Mouse (Mus musculus): Measurements from ENCODE around the gene Proca1.
"Not testable (repeated sequence)": the region's sequence is repeated elsewhere in the genome, so short reads cannot be mapped to it uniquely, and the experiment has no call there.

Proca1 gene

DNA sequence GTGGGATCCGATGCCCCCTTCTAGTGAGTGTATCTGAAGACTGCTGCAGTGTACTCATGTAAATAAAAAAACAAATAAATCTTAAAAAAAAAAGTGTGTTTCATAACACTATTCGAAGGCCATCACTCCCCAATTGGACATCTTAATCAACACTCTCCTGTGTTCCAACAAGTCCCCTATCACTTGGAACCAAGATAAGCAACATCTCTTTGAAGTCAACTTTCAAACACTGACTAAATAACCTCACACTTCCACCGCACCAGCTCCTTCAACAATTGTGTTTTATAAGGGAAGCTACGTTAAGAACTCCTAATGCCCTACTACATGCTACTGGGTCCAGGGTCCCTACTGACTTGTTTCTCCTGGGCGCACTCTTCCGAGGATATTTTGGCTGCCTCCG lies 10.7 kb upstream of the Proca1 start:
- no peak for DNase-seq (ENCODE audit: low read depth)

DNA sequence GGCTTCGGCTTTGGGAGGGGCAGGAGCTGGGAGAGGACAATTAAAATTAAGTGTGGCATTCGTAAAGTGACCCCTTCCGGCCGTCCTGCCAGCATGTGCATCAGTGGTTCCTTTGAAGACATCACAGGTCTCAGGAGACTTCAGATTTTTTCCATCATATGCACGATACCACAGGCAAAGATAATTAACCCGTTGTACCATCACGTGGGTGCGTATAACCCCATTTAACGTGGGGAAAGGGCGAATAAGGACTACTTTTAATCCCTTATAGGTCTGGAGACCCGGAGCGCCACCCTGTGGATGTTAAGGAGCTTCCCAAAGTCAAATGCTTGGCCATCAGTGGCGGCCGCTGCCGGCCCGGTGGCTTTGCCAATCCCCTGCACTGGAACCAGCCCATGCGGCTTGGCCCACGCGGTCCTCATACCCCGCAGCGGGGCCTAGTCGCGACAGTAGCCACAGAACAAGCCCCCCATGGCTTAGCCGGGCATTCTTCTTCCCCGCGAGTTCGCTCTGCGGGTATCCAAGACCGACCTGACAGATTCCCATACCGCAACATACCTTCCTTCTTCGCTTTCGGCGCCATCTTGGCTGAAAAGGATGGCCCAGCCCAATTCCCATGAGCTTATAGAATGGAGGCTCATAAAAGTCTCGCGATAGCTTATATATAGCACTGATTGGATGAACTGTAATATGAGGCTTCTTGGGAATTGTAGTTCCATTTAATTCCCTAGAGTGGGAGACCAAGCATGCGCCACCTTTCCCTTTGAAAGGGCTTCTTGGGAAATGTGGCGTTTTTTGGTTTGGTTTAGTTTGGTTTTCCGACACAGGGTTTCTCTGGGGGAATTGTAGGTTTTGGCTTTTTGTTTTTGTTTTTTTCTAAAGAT lies 10.0 kb upstream of the Proca1 start, which contains the start of gene Rpl23a:
Rpl23a (minus strand) TSS at position 624 of the 884 bp plus-strand sequence.
- DNase-seq (ENCODE audit: low read depth) = peak; percentile 91

DNA sequence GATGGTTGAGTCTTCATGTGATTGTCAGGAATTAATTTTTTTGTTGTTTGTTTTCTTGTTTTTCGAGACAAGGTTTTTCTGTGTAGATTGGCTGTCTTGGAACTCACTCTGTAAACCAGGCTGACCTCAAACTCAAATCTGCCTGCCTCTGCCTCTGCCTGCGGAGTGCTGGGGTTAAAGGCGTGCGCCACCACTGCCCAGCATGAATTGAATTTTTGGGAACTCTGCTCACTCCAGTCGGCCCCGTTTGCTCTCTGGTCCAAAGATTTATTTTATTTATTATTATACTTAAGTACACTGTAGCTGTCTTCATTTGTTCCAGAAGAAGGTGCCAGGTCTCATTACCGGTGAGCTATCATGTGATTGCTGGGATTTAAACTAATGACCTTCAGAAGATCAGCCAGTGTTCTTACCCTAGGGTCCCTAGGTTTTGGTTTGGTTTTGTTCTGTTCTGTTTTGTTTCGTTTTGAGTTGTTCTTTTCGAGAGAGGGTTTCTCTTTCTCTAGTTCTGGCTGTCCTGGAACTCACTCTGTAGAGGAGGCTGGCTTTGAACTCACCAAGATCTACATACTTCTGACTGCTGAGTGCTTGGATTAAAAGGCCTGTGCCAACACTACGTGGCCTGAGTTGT lies 9.2 kb upstream of the Proca1 start:
- DNase-seq (ENCODE audit: low read depth) = no peak

DNA sequence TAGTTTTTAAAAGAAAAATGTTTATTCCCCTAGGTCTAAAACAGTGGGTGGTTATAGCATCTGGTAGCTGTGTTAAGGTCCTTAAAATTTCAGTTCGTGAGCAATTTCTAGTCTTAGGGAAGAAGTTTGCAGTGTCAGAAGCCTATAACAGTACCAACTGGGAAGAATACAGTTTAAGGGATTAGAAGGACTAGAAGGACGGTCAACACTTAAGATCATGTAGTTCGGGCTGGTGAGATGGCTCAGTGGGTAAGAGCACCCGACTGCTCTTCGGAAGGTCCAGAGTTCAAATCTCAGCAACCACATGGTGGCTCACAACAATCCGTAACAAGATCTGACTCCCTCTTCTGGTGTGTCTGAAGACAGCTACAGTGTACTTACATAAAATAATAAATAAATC lies 8.5 kb upstream of the Proca1 start:
- DNase-seq (ENCODE audit: low read depth) = not testable (repeated sequence)

DNA sequence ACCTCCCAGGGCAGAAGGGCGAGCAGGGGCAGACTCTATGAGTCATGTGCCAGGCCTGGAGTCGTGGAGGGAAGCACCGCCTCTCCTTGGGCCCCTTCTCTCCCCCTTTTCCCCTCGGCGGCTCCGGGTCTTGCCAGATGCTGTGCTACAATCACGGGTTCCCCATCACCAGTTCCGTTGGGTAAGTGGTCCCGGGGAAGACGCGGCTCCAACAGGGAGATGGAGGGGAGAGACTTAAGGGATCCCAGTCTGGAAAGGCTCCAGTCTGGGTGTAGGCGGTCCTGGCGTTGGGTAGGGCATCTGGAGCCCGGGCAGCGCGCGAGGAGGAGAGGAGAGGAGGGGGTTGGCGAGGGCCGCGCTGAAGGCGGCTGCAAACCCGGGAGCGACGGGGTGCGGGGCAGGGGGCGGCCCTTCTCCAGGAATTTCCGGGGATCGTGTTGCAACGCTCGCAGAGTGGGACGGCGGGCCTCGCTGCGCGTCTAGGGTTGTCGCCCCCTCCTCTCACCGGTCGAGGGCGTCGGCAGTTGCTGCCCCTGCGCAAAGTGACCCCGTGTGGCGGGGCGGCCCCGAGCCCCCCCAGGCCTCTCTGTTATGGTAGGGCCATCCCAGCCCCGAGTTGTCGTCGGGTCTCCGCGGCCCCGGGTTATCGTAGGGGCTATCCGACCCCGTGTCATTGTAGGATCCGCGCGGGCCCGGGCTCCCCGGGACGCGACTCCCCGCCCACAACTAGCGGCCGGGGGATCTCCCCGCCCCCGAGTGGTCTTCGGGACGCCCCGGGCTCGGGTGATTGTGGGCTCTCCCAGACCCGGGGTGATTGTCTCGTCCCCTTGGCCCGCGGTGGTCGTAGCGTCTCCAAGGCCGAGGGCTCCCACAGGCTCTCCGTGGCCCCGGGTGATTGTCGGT lies 4.6 kb upstream of the Proca1 start, which contains the start of gene Rab34:
Rab34 (plus strand) TSS at position 100 of the 903 bp plus-strand sequence.
- no peak for DNase-seq (ENCODE audit: low read depth)

DNA sequence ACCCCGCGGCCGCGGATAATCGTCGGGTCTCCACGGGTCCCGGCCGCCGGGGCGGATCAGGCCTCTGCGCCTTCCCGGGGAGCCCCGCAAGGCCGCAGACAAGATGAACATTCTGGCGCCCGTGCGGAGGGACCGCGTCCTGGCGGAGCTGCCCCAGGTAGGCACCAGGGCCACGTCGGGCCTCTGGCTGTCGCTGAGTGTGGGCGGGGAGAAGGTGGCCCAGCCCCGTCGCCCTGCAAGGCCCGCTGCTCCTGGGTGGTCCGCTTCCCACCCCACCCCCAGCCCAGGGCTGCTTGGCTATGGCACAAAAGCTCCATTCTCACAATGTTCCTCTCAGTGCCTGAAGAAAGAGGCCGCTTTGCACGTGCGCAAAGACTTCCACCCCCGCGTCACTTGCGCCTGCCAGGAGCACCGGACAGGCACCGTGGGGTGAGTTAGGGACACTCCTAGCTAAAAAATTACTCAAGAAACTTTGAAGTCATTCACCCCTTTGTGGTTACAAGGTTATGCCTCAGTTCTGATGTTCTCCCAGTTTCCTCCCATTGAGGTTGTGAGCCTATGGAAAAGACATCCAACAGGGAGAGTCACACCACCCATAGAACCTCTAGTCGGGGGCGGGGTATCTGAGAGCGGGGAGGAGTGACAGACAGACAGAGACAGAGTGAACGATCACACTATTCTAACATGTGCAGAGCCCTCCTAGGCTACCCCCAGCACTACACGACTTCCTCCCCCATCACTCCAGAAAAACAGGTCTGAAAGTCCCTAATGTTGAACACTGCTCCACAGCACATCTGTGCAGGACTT lies 3.8 kb upstream of the Proca1 start:
- DNase-seq (ENCODE audit: low read depth) = no peak

DNA sequence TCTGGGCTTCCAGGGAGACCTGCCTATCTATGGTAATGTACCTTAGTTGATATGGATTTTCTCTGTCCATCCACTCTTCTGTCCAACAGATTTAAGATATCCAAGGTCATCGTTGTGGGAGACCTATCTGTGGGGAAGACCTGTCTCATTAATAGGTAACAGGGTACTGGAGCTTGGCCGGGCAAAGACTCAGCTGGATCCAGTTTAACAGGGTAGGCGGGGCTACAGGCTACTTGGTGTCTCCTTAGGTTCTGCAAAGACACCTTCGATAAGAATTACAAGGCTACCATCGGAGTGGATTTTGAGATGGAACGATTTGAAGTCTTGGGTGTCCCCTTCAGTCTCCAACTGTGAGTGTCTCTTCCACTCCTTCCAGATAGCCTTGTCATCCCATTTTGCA lies 3.2 kb upstream of the Proca1 start:
- no peak for DNase-seq (ENCODE audit: low read depth)

DNA sequence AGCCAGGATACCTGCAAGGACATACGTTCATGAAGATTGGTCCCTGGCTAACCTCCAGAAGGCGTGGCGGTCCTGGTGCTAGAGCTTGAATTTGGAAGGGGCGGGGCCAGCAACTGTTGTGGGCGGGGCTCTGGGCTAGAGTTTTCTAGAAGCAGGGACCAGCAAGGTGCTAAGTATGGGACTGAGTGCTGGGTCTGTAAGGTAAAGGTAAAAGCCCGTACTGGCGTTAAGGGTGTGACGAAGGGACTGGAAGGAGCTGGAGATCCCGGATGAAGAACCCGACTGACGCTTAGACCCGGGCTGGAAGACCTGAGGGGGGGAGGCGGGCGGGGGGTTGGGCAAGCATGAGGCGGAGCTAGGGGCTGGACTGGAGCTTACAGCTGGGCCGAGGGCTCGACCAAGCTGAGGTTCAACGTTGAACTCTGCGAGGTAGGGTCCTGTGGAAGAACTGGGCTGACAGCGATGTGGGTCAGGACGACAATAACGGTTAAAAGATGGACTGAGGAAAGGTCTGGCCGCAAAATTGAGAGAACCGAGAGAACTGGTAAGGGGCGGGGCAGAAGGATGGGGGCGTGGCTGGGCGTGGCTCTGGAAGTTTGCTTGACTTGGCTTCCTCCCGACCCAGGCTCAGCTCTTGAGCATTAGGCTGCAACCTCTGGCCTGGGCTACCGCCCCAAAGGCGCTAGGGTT lies 1.4 kb downstream of the Proca1 start:
- DNase-seq (ENCODE audit: low read depth) = peak; percentile 81

DNA sequence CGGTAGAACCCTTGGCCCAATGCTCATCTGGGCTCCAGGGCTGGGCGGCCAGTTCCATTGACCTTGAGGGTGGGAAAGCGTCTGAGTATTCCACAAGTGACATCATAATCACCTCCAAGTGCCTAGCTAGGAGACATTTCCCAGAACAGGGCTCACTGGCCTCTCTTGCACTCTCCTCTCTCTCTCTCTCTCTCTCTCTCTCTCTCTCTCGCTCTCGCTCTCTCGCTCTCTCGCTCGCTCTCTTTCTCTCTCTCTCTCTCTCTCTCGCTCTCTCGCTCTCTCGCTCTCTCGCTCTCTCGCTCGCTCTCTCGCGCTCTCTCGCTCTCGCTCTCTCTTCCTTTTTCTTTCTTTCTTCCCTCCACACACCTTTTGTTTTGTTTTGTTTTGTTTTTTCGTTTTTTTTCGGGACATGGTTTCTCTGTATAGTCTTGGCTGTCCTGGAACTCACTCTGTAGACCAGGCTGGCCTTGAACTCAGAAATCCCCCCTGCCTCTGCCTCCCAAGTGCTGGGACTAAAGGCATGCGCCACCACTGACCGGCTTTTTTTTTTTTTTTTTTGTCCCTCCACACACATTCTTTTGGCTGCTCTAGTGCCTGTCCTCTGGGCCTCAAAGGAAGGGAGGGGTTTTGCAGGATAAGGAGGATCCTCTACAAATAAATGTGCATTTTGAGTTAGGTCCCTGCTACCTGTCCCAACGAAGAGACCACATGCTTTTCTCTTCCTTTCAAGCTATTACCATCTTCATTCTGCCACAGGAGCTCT lies 2.1 kb downstream of the Proca1 start:
- no peak for DNase-seq (ENCODE audit: low read depth)

DNA sequence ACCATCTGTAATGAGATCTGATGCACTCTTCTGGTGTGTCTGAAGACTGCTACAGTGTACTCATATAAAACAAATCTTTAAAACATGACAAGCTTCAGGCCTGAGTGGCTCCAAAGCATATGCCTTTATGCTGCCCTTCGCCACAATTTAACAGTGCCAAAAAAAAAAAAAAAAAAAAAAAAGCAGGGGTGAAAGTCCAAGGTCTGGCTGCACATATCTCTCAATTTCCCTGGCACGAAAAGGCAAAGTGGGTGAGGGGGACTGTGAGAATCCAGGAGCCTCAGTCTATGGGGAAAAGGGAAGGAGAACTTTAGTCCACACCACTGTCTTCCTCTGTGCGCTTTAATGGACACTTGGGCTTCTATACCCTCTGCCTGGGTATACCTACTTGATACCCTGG lies 9.2 kb downstream of the Proca1 start:
- no peak for DNase-seq (ENCODE audit: low read depth)

DNA sequence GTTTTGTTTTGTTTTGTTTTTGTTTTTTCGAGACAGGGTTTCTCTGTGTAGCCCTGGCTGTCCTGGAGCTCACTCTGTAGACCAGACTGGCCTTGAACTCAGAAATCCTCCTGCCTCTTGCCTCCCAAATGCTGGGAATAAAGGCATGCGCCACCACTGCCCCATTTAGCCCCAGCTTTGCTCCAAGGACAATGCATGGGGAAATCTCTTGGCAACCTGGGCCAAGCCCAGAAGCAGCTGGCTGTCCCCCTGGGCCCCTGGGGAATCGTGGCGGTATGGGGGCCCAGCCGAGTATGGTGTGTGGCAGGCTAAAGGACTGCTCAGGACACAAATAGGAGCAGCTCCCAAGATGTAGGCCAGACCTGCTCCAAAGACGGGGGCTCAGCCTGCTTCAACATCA lies 11.1 kb downstream of the Proca1 start:
- no peak for DNase-seq (ENCODE audit: low read depth)

DNA sequence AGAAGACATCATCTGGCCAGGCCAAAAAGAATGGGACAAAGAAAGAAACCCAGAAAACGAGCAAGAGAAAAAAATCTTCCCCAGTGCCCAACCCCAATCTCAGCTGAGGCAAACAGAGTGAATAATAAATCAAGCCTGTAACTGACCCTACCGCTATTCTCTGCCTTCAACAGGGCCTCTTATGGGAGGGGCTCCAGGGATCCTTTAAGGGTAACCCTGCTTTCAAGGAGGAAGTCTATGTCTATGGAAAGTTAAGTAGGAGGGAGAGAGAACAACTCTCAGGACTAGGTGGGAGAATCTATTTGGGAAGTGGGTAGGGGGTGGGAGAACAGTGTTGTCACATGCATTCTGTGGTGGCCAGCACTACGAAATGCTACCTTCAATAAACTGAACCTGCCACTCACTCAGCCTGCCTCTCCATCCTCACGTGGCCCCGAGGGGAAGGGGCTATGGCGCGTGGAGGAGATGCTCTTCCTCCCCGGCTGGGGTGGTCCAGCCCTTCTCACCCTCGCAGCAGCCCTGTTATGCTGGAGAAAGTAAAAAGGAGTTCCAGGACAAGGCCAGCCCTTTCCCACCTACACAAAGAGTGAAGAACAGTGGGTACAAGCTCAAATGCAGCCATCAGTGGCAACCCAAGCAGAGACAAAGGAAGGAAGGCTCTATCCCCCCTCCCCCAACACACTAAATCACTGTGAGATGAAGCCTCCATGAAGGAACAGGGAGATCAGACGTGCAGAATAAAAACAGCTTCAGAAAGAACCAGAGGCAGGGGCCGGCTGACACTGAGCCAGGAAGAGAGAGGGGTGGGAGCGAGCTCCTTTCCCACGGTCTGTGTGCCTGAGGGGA lies 12.4 kb downstream of the Proca1 start:
- no peak for DNase-seq (ENCODE audit: low read depth)

DNA sequence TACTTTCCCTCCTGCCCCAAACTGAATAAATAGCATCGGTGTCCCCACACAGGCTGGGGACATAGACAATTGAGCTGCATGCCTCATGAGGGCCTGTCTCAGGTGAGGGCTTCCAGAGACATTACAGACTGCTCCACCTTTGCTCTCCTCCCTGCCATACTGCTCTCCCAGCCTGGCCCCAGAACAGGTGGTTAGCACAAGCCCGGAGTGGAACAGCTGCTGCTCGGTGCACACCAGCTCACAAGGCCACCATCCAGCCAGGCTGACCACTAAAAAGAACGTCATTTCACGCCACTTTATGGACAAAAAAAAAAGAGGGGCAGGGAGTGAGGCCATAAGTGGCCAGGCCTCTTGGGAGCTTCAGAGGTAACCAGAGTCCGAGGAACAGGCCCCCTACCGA lies 14.0 kb downstream of the Proca1 start:
- DNase-seq (ENCODE audit: low read depth) = no peak

DNA sequence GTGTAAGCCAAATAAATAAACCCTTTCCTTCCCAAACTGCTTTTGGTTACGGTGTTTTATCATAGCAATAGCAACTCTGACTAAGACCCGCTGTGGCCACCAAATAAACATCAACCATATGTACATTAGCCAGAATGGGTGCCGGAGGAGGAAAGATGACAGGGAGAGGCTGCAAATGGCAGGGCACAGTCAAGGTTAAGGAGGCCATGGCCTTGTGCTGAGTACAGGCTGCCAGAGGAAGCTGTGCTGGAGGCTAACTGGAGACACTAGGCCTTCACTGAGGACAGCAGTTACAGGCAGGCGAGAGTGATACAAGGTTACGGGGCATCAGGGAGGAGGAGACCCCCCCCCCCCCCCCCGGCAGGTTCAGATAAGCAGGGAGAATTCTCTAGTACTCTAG lies 16.7 kb downstream of the Proca1 start:
- DNase-seq (ENCODE audit: low read depth) = no peak

DNA sequence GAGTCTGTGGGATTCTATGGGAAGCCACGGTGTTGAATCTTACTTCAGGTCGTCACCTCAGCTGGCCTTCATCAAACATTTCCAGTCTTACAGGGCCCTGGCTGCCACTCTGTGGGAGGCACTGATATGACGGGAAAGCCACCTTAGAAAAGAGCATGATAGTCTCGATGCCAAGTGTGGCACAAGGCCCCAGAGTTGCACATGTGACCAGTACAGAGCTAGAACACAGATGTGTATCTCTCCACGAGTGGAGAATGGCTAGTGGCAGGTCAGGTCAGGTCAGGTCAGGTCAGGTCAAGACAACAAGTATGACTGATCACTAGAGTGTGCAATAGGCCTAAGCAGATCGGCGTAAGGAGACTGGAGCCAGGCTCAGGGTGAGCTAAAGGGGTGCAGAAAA lies 17.4 kb downstream of the Proca1 start:
- DNase-seq (ENCODE audit: low read depth) = no peak

DNA sequence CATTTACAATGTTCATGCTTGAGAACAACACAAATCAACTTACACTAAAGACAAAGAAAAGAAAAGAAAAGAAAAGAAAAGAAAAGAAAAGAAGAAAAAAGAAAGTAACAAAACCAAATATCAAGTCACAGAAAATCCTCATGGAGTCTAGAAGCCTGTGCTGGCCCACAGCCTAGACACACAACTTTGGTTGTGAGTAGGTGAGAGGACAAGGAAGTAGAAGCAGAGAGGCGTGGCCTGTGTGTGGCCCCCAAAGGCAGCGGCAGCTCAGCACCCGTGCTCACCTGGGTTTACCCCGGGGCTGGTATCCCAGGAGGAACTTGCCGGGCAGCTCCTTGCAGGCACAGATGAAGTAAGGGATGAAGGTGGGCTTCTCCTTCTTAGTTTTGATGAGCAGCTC lies 18.3 kb downstream of the Proca1 start:
- no peak for DNase-seq (ENCODE audit: low read depth)

DNA sequence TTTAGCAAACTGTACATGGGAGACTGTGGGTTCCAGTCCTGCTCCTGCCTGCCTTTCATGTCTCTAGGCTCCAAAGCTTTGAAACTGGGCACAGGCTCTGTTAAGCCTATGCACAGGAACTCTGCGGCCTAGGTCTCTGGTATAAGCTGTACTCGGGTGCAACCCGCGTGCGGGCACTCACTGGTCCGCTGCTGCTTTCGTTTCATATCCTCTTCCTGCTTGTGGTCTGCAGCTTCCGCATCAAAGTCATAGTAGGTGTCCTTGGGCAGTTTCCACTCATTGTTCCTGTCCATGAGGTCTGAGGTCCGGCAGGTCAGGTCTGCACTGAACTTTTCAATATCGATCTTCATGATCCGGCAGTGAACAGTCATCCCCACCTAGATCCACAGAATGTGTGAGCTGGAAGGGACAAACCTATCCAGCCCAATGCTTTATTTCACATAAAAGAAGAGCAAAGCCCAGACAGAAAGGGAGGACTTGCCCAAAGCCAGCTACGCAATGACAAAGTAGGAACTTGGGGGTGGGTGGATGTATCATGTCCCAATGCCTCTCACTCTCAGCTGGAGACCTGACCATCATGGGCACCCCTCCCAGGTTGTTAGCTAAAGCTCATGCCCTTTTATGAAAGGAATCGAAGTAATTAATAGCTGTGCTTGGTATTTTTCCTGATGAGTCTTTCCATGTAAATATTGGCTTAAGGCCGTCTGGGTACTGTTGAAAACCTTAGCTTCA lies 20.1 kb downstream of the Proca1 start:
- DNase-seq (ENCODE audit: low read depth) = no peak

DNA sequence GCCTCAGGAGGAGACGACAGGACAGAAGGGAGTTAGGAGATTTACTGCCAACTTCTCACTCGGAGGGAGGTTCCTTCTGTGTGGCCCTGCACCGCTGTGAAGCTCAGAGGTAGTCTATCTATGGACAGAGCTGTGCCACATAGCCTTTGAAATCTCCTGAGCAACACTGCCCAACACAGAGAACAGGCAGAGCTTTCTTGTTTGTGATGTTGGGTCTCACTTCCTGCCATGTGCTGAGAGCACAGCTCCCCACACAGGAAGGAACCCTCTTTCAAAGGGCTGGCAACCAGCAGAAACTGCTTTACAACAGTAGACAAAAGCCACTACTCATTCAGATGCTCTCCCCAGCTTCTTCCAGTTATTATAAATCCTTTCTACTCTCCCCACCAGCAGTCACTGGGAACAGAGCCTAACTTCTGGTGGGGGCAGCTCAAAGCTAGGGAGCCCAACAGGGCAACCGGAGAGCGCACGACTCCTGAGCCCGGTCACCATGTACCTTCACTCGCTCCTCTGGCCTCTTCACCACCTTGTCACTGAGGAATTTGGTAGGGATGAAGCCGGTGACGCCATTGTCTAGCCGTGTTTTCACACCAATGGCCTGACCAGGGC lies 22.6 kb downstream of the Proca1 start:
- DNase-seq (ENCODE audit: low read depth) = no peak
